Mouse (Mus musculus): ENCODE data around the gene Rp9. TPM values are rescaled to one million over a fixed set of nuclear protein-coding genes. Genes with fewer than 3 reads are reported as not detected.

Rp9 gene
- polyA plus RNA-seq, 1 experiment from 2014 or later: 43.9 TPM

GRCm38 (mm10) chr9:22453501-22453924 lies 16.0 kb downstream of the Rp9 start:
- no peaks in the 10 kb centered on the region for H3K9me3 ChIP-seq
- no peak overlapping the region for H3K27ac ChIP-seq
- WGBS: 96% methylated on average over 10 of the region's 10 CpGs
- H3K36me3 ChIP-seq (replicated peaks): peaks cover 94% of the 10 kb centered on the region
- no peak for DNase-seq (ENCODE audit: extremely low spot score, low spot score)
- H3K27me3 ChIP-seq (ENCODE audit: poor library complexity, severe bottlenecking): no peaks in the 10 kb centered on the region
- H3K4me1 ChIP-seq: no peaks in the 10 kb centered on the region
- H3K4me3 ChIP-seq: no peak overlapping the region

GRCm38 (mm10) chr9:22452697-22453096 lies 16.8 kb downstream of the Rp9 start:
- no peaks in the 10 kb centered on the region for H3K4me1 ChIP-seq
- 92% methylated on average over 10 of the region's 10 CpGs for WGBS
- no peak for DNase-seq (ENCODE audit: extremely low spot score, low spot score)
- H3K27me3 ChIP-seq (ENCODE audit: poor library complexity, severe bottlenecking): no peaks in the 10 kb centered on the region
- peaks cover 100% of the 10 kb centered on the region for H3K36me3 ChIP-seq (replicated peaks)
- H3K9me3 ChIP-seq: no peaks in the 10 kb centered on the region
- H3K4me3 ChIP-seq: no peak overlapping the region
- no peak overlapping the region for H3K27ac ChIP-seq

GRCm38 (mm10) chr9:22449209-22449608 lies 20.3 kb downstream of the Rp9 start:
- 93% methylated on average over 6 of the region's 6 CpGs for WGBS
- H3K36me3 ChIP-seq (replicated peaks): peaks cover 80% of the 10 kb centered on the region

GRCm38 (mm10) chr9:22448420-22448819 lies 21.1 kb downstream of the Rp9 start:
- Histone ChIP-seq H3K4me1 (no peaks in the 10 kb centered on the region), H3K27me3 (ENCODE audit: poor library complexity, severe bottlenecking) (no peaks in the 10 kb centered on the region), H3K4me3 (no peak overlapping the region), H3K9me3 (no peaks in the 10 kb centered on the region), H3K27ac (no peak overlapping the region), H3K36me3 (replicated peaks) (peaks cover 72% of the 10 kb centered on the region)
- no peak for DNase-seq (ENCODE audit: extremely low spot score, low spot score)
- 83% methylated on average over 13 of the region's 13 CpGs for WGBS

More at GRCm38 (mm10) chr9:22449209-22449608, 20.3 kb downstream of the Rp9 start:
- no peaks in the 10 kb centered on the region for H3K9me3 ChIP-seq
- no peak overlapping the region for H3K4me3 ChIP-seq
- DNase-seq (ENCODE audit: extremely low spot score, low spot score): no peak
- H3K27me3 ChIP-seq (ENCODE audit: poor library complexity, severe bottlenecking): no peaks in the 10 kb centered on the region
- no peaks in the 10 kb centered on the region for H3K4me1 ChIP-seq
- H3K27ac ChIP-seq: no peak overlapping the region

- H3K27ac ChIP-seq: no peak overlapping the region
- peaks cover 60% of the 10 kb centered on the region for H3K36me3 ChIP-seq (replicated peaks)
- no peak for DNase-seq (ENCODE audit: extremely low spot score, low spot score)
- WGBS: 90% methylated on average over 5 of the region's 5 CpGs
- no peaks in the 10 kb centered on the region for H3K27me3 ChIP-seq (ENCODE audit: poor library complexity, severe bottlenecking)
- H3K9me3 ChIP-seq: no peaks in the 10 kb centered on the region
- H3K4me1 ChIP-seq: no peaks in the 10 kb centered on the region
- H3K4me3 ChIP-seq: no peak overlapping the region
Measured at GRCm38 (mm10) chr9:22447213-22447612, 22.3 kb downstream of the Rp9 start.

GRCm38 (mm10) chr9:22445123-22445522 lies 24.4 kb downstream of the Rp9 start:
- H3K36me3 ChIP-seq (replicated peaks): peaks cover 50% of the 10 kb centered on the region
- no peaks in the 10 kb centered on the region for H3K4me1 ChIP-seq
- no peak overlapping the region for H3K4me3 ChIP-seq
- DNase-seq (ENCODE audit: extremely low spot score, low spot score): no peak
- 95% methylated on average over 1 of the region's 1 CpGs for WGBS
- H3K9me3 ChIP-seq: peaks cover 3% of the 10 kb centered on the region; the same call in 1 of the 2 replicates
- H3K27ac ChIP-seq: no peak overlapping the region
- H3K27me3 ChIP-seq (ENCODE audit: poor library complexity, severe bottlenecking): no peaks in the 10 kb centered on the region

- DNase-seq (ENCODE audit: extremely low spot score, low spot score): no peak
- Histone ChIP-seq H3K9me3 (peaks cover 3% of the 10 kb centered on the region; the same call in 1 of the 2 replicates), H3K27ac (no peak overlapping the region), H3K4me3 (no peak overlapping the region), H3K36me3 (replicated peaks) (peaks cover 30% of the 10 kb centered on the region), H3K4me1 (no peaks in the 10 kb centered on the region), H3K27me3 (ENCODE audit: poor library complexity, severe bottlenecking) (no peaks in the 10 kb centered on the region)
- 96% methylated on average over 10 of the region's 10 CpGs for WGBS
Measured at GRCm38 (mm10) chr9:22443157-22443556, 26.4 kb downstream of the Rp9 start.

GRCm38 (mm10) chr9:22438826-22439225 lies 30.7 kb downstream of the Rp9 start:
- no peak overlapping the region for H3K4me3 ChIP-seq
- peaks cover 17% of the 10 kb centered on the region for H3K36me3 ChIP-seq (replicated peaks)
- 67% methylated on average over 1 of the region's 1 CpGs for WGBS
- peaks cover 3% of the 10 kb centered on the region; the same call in 1 of the 2 replicates for H3K9me3 ChIP-seq
- H3K27me3 ChIP-seq (ENCODE audit: poor library complexity, severe bottlenecking): no peaks in the 10 kb centered on the region
- DNase-seq (ENCODE audit: extremely low spot score, low spot score): no peak
- H3K27ac ChIP-seq: no peak overlapping the region
- no peaks in the 10 kb centered on the region for H3K4me1 ChIP-seq

- Histone ChIP-seq H3K27ac (no peak overlapping the region), H3K9me3 (no peaks in the 10 kb centered on the region), H3K36me3 (replicated peaks) (peaks cover 10% of the 10 kb centered on the region), H3K4me1 (peaks cover 16% of the 10 kb centered on the region), H3K27me3 (ENCODE audit: poor library complexity, severe bottlenecking) (no peaks in the 10 kb centered on the region), H3K4me3 (no peak overlapping the region)
- WGBS: 93% methylated on average over 2 of the region's 2 CpGs
- DNase-seq (ENCODE audit: extremely low spot score, low spot score): no peak
Measured at GRCm38 (mm10) chr9:22434101-22434500, 35.4 kb downstream of the Rp9 start.

GRCm38 (mm10) chr9:22433221-22433620 lies 36.3 kb downstream of the Rp9 start:
- peaks cover 10% of the 10 kb centered on the region for H3K36me3 ChIP-seq (replicated peaks)
- DNase-seq (ENCODE audit: extremely low spot score, low spot score): no peak
- no peak overlapping the region for H3K4me3 ChIP-seq
- H3K4me1 ChIP-seq: peaks cover 25% of the 10 kb centered on the region
- H3K27ac ChIP-seq: no peak overlapping the region
- no peaks in the 10 kb centered on the region for H3K9me3 ChIP-seq
- WGBS: 79% methylated on average over 2 of the region's 2 CpGs
- H3K27me3 ChIP-seq (ENCODE audit: poor library complexity, severe bottlenecking): no peaks in the 10 kb centered on the region

- WGBS: 36% methylated on average over 5 of the region's 5 CpGs
- DNase-seq (ENCODE audit: extremely low spot score, low spot score): no peak
- Histone ChIP-seq H3K4me3 (no peak overlapping the region), H3K27me3 (ENCODE audit: poor library complexity, severe bottlenecking) (no peaks in the 10 kb centered on the region), H3K36me3 (replicated peaks) (peaks cover 8% of the 10 kb centered on the region), H3K4me1 (peaks cover 32% of the 10 kb centered on the region), H3K9me3 (no peaks in the 10 kb centered on the region), H3K27ac (no peak overlapping the region)
Measured at GRCm38 (mm10) chr9:22430315-22430840, 39.2 kb downstream of the Rp9 start.

- no peak overlapping the region for H3K27ac ChIP-seq
- 59% methylated on average over 15 of the region's 15 CpGs for WGBS
- H3K4me3 ChIP-seq: no peak overlapping the region
- H3K4me1 ChIP-seq: peaks cover 32% of the 10 kb centered on the region
- H3K36me3 ChIP-seq (replicated peaks): 0 out of 2 replicates have a peak, but pooled peaks cover 3% of the 10 kb centered on the region
- no peaks in the 10 kb centered on the region for H3K27me3 ChIP-seq (ENCODE audit: poor library complexity, severe bottlenecking)
- H3K9me3 ChIP-seq: no peaks in the 10 kb centered on the region
- no peak for DNase-seq (ENCODE audit: extremely low spot score, low spot score)
Measured at GRCm38 (mm10) chr9:22429533-22430241, 39.9 kb downstream of the Rp9 start.

- Histone ChIP-seq H3K9me3 (no peaks in the 10 kb centered on the region), H3K27ac (no peak overlapping the region), H3K36me3 (replicated peaks) (0 out of 2 replicates have a peak, but pooled peaks cover 3% of the 10 kb centered on the region), H3K27me3 (ENCODE audit: poor library complexity, severe bottlenecking) (no peaks in the 10 kb centered on the region), H3K4me3 (no peak overlapping the region), H3K4me1 (peaks cover 32% of the 10 kb centered on the region)
- 83% methylated on average over 14 of the region's 14 CpGs for WGBS
- no peak for DNase-seq (ENCODE audit: extremely low spot score, low spot score)
Measured at GRCm38 (mm10) chr9:22428666-22429410, 40.7 kb downstream of the Rp9 start.

Data from forebrain, embryonic 10.5 days (tissue).